Mouse (Mus musculus) effector memory CD4-positive, alpha-beta T cell, adult 5 months (primary cell): ENCODE measurements around the gene Calm1. TPM values are rescaled to one million over a fixed set of nuclear protein-coding genes. Genes with fewer than 3 reads are reported as not detected.

Source experiments
- polyA plus RNA-seq: library from polyadenylated mRNA; unstranded; fragments of 100-300 nt; shearing (Covaris generic); gene quantifications from one replicate; pipeline ENCODE4 v1.2.1, GENCODE M21; 2017

The Calm1 gene
- 1,284 TPM for polyA plus RNA-seq

GRCm38 (mm10) chr12:100198967-100199660 lies at the start of gene Calm1:
Calm1 (plus strand) TSS chr12:100199435.

DNA sequence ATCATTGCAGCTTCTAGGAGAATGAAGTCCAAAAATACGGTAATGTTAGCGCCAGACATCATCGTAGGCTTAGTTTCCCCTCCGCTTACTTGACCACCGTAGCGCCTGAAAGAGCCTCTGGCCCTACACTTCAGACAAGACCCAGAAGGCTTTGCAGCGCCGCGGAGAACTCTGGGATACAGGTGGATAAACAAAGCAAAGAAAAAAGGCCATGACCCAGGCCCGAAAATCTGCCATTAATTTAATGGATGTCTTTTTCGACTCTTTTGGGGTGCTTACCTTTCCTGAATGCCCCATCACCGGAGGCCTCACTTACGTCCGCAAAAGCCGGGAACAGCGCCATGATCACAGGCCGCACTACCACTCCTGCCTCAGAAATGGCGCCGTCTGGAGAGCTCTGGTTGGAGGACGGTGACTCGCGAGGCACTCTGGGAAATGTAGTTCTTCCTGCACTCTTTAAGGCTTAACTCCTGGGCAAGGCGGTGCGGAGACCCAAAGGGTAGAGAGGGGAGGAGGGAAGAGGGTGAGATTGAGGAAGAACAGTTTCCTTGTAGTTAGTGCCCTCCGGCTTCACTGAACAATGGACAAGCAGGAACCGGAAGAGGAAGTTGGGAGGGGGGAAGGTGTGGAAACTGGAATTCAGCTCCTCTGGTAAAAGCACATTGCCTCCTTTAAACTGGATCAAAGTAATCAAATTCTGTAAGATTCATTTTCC lies 39.8 kb upstream of the Calm1 start, which contains the start of gene Nrde2:
TSS of gene Nrde2 (minus strand) at position 393 of the 715 bp plus-strand sequence.

Other genes starting within 250 kb of the Calm1 start
- not detected for gene Kcnk13, start 234.9 kb upstream of the Calm1 start, polyA plus RNA-seq
- gene Psmc1, start 89.3 kb upstream of the Calm1 start, polyA plus RNA-seq = 94.3 TPM
- gene Nrde2, start 39.8 kb upstream of the Calm1 start, polyA plus RNA-seq = 17.1 TPM